In genomic region chr13:59092045-59092857, GRCm38 (mm10) we compare ENCODE assay signal across 14 mouse cellular contexts.
DNase-seq lines count a peak whose midpoint lies in the region; ATAC-seq lines count a peak whose summit lies in the region.
"Had no signal": no experiment of that assay in that cellular context is flagged by ENCODE, and none has a peak within 500 bp of the region (broad histone marks: within the 10 kb centered on the region; RNA-seq: fewer than 3 reads in every experiment).

No protein-coding gene starts in this region.

- peaks cover 38% of the 10 kb centered on the region for H3K4me1 ChIP-seq in embryonic facial prominence, embryonic 10.5 days
- H3K4me1 ChIP-seq in forebrain, embryonic 13.5 days: peaks cover 52% of the 10 kb centered on the region
- peaks cover 60% of the 10 kb centered on the region for H3K4me1 ChIP-seq in hindbrain, embryonic 15.5 days (replicated peaks)
- H3K4me1 ChIP-seq in midbrain, embryonic 14.5 days (ENCODE audit: control insufficient read depth, insufficient read depth, low read length): peaks cover 61% of the 10 kb centered on the region
- H3K4me1 ChIP-seq: liver, embryonic 15.5 days had no signal

- ATAC-seq in forebrain, embryonic 13.5 days: peak; percentile 56
- ATAC-seq in hindbrain, embryonic 15.5 days (ENCODE audit: low FRiP score, low read depth): peak; percentile 49
- peak; percentile 59 for ATAC-seq in midbrain, embryonic 14.5 days (ENCODE audit: low FRiP score, low TSS enrichment)
- ATAC-seq in CD4-positive, CD25-positive, alpha-beta regulatory T cell, adult 4 months: no peak

- H3K4me3 ChIP-seq in embryonic facial prominence, embryonic 10.5 days: no peak overlapping the region
- no peak overlapping the region for H3K4me3 ChIP-seq in forebrain, embryonic 13.5 days
- H3K4me3 ChIP-seq in hindbrain, embryonic 15.5 days: no peak overlapping the region
- no peak overlapping the region for H3K4me3 ChIP-seq in midbrain, embryonic 14.5 days (replicated peaks; ENCODE audit: low read depth, low read length)
- H3K4me3 ChIP-seq: erythroblast, embryonic 14.5 days; heart, embryonic 10.5 days; liver, embryonic 15.5 days had no signal

- H3K27me3 ChIP-seq in embryonic facial prominence, embryonic 10.5 days (replicated peaks; ENCODE audit: low read depth, poor library complexity, severe bottlenecking): peaks cover 36% of the 10 kb centered on the region
- H3K27me3 ChIP-seq in forebrain, embryonic 13.5 days: peaks cover 13% of the 10 kb centered on the region; the same call in 1 of the 2 replicates
- H3K27me3 ChIP-seq in hindbrain, embryonic 15.5 days: no peaks in the 10 kb centered on the region
- no peaks in the 10 kb centered on the region for H3K27me3 ChIP-seq in midbrain, embryonic 14.5 days (ENCODE audit: control insufficient read depth, insufficient read depth, low read length)
- H3K27me3 ChIP-seq: liver, embryonic 15.5 days had no signal

- no peaks in the 10 kb centered on the region for H3K9me3 ChIP-seq in embryonic facial prominence, embryonic 10.5 days
- no peaks in the 10 kb centered on the region for H3K9me3 ChIP-seq in forebrain, embryonic 13.5 days (replicated peaks)
- H3K9me3 ChIP-seq in hindbrain, embryonic 15.5 days: no peaks in the 10 kb centered on the region
- no peaks in the 10 kb centered on the region for H3K9me3 ChIP-seq in midbrain, embryonic 14.5 days (ENCODE audit: control insufficient read depth, low read length)
- H3K9me3 ChIP-seq: heart, embryonic 10.5 days; liver, embryonic 15.5 days had no signal

- no peaks in the 10 kb centered on the region for H3K36me3 ChIP-seq in embryonic facial prominence, embryonic 10.5 days (replicated peaks)
- no peaks in the 10 kb centered on the region for H3K36me3 ChIP-seq in forebrain, embryonic 13.5 days (ENCODE audit: poor library complexity, severe bottlenecking)
- H3K36me3 ChIP-seq in hindbrain, embryonic 15.5 days: no peaks in the 10 kb centered on the region
- no peaks in the 10 kb centered on the region for H3K36me3 ChIP-seq in midbrain, embryonic 14.5 days (ENCODE audit: control insufficient read depth, insufficient read depth, low read length)
- H3K36me3 ChIP-seq: heart, embryonic 10.5 days; liver, embryonic 15.5 days had no signal

- 53% methylated on average over 10 of the region's 10 CpGs for WGBS in embryonic facial prominence, embryonic 10.5 days
- 15% methylated on average over 10 of the region's 10 CpGs for WGBS in forebrain, embryonic 13.5 days
- WGBS in hindbrain, embryonic 15.5 days: 19% methylated on average over 10 of the region's 10 CpGs
- 10% methylated on average over 10 of the region's 10 CpGs for WGBS in midbrain, embryonic 14.5 days

- peak overlapping the region; percentile 57 for H3K27ac ChIP-seq in embryonic facial prominence, embryonic 10.5 days (replicated peaks)
- peak overlapping the region; percentile 93 for H3K27ac ChIP-seq in forebrain, embryonic 13.5 days
- peak overlapping the region; percentile 93 for H3K27ac ChIP-seq in hindbrain, embryonic 15.5 days (replicated peaks)
- peak overlapping the region; percentile 98 for H3K27ac ChIP-seq in midbrain, embryonic 14.5 days (replicated peaks; ENCODE audit: low read depth, low read length)
- H3K27ac ChIP-seq: heart, embryonic 10.5 days; liver, embryonic 15.5 days had no signal

- DNase-seq in embryonic facial prominence, embryonic 10.5 days (ENCODE audit: low spot score): no peak
- no peak for DNase-seq in midbrain, embryonic 14.5 days
- no peak for DNase-seq in urinary bladder, postnatal 10 days (ENCODE audit: low spot score)
- DNase-seq in kidney, postnatal 14 days: no peak
- no peak for DNase-seq in heart, adult 8-10 months (ENCODE audit: low spot score)
- DNase-seq: heart, postnatal 4 days; kidney, adult 8-10 months; lung, postnatal 14 days had no signal

- no peak overlapping the region for H3K9ac ChIP-seq in forebrain, embryonic 13.5 days
- no peak overlapping the region for H3K9ac ChIP-seq in hindbrain, embryonic 15.5 days
- peak overlapping the region; percentile 36; the same call in 1 of the 2 replicates for H3K9ac ChIP-seq in midbrain, embryonic 14.5 days (replicated peaks; ENCODE audit: low read length)
- H3K9ac ChIP-seq: liver, embryonic 15.5 days had no signal

- peak overlapping the region; percentile 39 for H3K4me2 ChIP-seq in forebrain, embryonic 13.5 days
- H3K4me2 ChIP-seq in hindbrain, embryonic 15.5 days: peak overlapping the region; percentile 28; the same call in 1 of the 2 replicates
- H3K4me2 ChIP-seq in midbrain, embryonic 14.5 days (ENCODE audit: low read length): peak overlapping the region; percentile 37
- H3K4me2 ChIP-seq: liver, embryonic 15.5 days had no signal
